Comparison of ENCODE assay signal across 8 mouse cellular contexts in the genomic region with DNA sequence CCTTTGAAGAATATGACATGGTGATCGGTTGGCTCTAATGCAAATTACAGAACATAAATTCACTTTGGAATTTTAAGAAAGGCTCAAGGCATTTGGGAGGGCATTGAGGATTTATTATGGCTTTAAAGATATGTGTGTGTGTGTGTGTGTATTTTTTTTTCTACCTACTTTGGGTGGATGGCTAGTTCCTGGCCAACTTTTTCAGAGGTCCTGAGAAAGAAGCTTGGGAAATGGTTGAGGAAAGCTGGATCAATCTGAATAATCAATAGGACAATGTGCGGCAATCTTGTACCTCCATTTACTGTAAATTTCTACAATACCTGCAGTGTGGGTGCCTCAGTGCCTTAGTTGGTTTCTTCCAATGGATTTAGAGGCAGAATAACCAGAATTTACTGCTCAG.
DNase-seq lines count a peak whose midpoint lies in the region; ATAC-seq and TF ChIP-seq lines count a peak whose summit lies in the region.

No protein-coding gene starts in this region.

- H3K4me2 ChIP-seq in heart, embryonic 13.5 days: peak overlapping the region; percentile 69
- H3K4me2 ChIP-seq in embryonic facial prominence, embryonic 12.5 days (replicated peaks): peak overlapping the region; percentile 53
- peak overlapping the region; percentile 96 for H3K4me2 ChIP-seq in hindbrain, embryonic 15.5 days
- H3K4me2 ChIP-seq in midbrain, embryonic 11.5 days: peak overlapping the region; percentile 52

- no peak for TF ChIP-seq POLR2A in heart, adult 2 months (IDR thresholded peaks at IDR 0.05; ENCODE audit: insufficient read depth, low read depth, low read length)

- H3K79me2 ChIP-seq in heart, adult 2 months (replicated peaks; ENCODE audit: control insufficient read depth, insufficient read depth, low read length): no peaks in the 10 kb centered on the region; the same call in 1 of the 2 replicates

- ATAC-seq in heart, embryonic 13.5 days (ENCODE audit: extremely low read depth, insufficient number of reproducible peaks, low FRiP score, low TSS enrichment): no peak
- ATAC-seq in embryonic facial prominence, embryonic 12.5 days (ENCODE audit: insufficient number of reproducible peaks, insufficient read depth, low FRiP score, low TSS enrichment): no peak
- no peak for ATAC-seq in hindbrain, embryonic 15.5 days (ENCODE audit: low FRiP score, low read depth)
- ATAC-seq in midbrain, embryonic 11.5 days (ENCODE audit: low FRiP score): no peak

- DNase-seq in heart, adult 2 months: no peak
- peak; percentile 91 for DNase-seq in midbrain, embryonic 11.5 days (ENCODE audit: low spot score, missing footprints)
- DNase-seq in thymus, postnatal 14 days: no peak
- no peak for DNase-seq in frontal cortex, postnatal 14 days (ENCODE audit: low spot score in 2 of 2)
- no peak for DNase-seq in frontal cortex, postnatal 25 days (ENCODE audit: low spot score in 2 of 2)

- H3K27ac ChIP-seq in heart, embryonic 13.5 days (replicated peaks): peak overlapping the region; percentile 28; the same call in 1 of the 2 replicates
- no peak overlapping the region; the same call in 1 of the 2 replicates for H3K27ac ChIP-seq in heart, adult 2 months
- H3K27ac ChIP-seq in embryonic facial prominence, embryonic 12.5 days: peak overlapping the region; percentile 100
- H3K27ac ChIP-seq in hindbrain, embryonic 15.5 days (replicated peaks): peak overlapping the region; percentile 95
- no peak overlapping the region for H3K27ac ChIP-seq in midbrain, embryonic 11.5 days (ENCODE audit: low read depth, low read length)

- 65% methylated on average over 2 of the region's 2 CpGs for WGBS in heart, embryonic 13.5 days
- WGBS in heart, adult 2 months: 85% methylated on average over 2 of the region's 2 CpGs
- 38% methylated on average over 2 of the region's 2 CpGs for WGBS in embryonic facial prominence, embryonic 12.5 days
- WGBS in hindbrain, embryonic 15.5 days: 37% methylated on average over 2 of the region's 2 CpGs
- WGBS in midbrain, embryonic 11.5 days: 22% methylated on average over 2 of the region's 2 CpGs

- H3K9ac ChIP-seq in heart, embryonic 13.5 days: peak overlapping the region; percentile 96; the same call in 1 of the 2 replicates
- no peak overlapping the region for H3K9ac ChIP-seq in heart, adult 2 months (ENCODE audit: low read depth, low read length)
- peak overlapping the region; percentile 100 for H3K9ac ChIP-seq in embryonic facial prominence, embryonic 12.5 days
- H3K9ac ChIP-seq in hindbrain, embryonic 15.5 days: peak overlapping the region; percentile 16; the same call in 1 of the 2 replicates
- peak overlapping the region; percentile 56 for H3K9ac ChIP-seq in midbrain, embryonic 11.5 days (ENCODE audit: low read length)

- no peak for TF ChIP-seq CTCF in heart, adult 2 months (IDR thresholded peaks at IDR 0.05)

- H3K36me3 ChIP-seq in heart, embryonic 13.5 days: no peaks in the 10 kb centered on the region
- no peaks in the 10 kb centered on the region for H3K36me3 ChIP-seq in heart, adult 2 months (ENCODE audit: control insufficient read depth, insufficient read depth, low read length)
- H3K36me3 ChIP-seq in embryonic facial prominence, embryonic 12.5 days: no peaks in the 10 kb centered on the region
- no peaks in the 10 kb centered on the region for H3K36me3 ChIP-seq in hindbrain, embryonic 15.5 days
- H3K36me3 ChIP-seq in midbrain, embryonic 11.5 days (ENCODE audit: control insufficient read depth, insufficient read depth, low read length): no peaks in the 10 kb centered on the region

- no peaks in the 10 kb centered on the region for H3K9me3 ChIP-seq in heart, embryonic 13.5 days
- no peaks in the 10 kb centered on the region for H3K9me3 ChIP-seq in embryonic facial prominence, embryonic 12.5 days
- no peaks in the 10 kb centered on the region for H3K9me3 ChIP-seq in hindbrain, embryonic 15.5 days
- no peaks in the 10 kb centered on the region for H3K9me3 ChIP-seq in midbrain, embryonic 11.5 days (ENCODE audit: control insufficient read depth, low read length)

- peak overlapping the region; percentile 91 for H3K4me3 ChIP-seq in heart, embryonic 13.5 days
- no peak overlapping the region for H3K4me3 ChIP-seq in heart, adult 2 months
- peak overlapping the region; percentile 97 for H3K4me3 ChIP-seq in embryonic facial prominence, embryonic 12.5 days
- peak overlapping the region; percentile 82 for H3K4me3 ChIP-seq in hindbrain, embryonic 15.5 days
- H3K4me3 ChIP-seq in midbrain, embryonic 11.5 days (ENCODE audit: low read depth, low read length): peak overlapping the region; percentile 97

- H3K27me3 ChIP-seq in heart, embryonic 13.5 days (replicated peaks): peaks cover 14% of the 10 kb centered on the region
- no peaks in the 10 kb centered on the region for H3K27me3 ChIP-seq in heart, adult 2 months (ENCODE audit: control insufficient read depth, insufficient read depth, low read length)
- H3K27me3 ChIP-seq in embryonic facial prominence, embryonic 12.5 days: no peaks in the 10 kb centered on the region
- peaks cover 12% of the 10 kb centered on the region; the same call in 1 of the 2 replicates for H3K27me3 ChIP-seq in hindbrain, embryonic 15.5 days
- no peaks in the 10 kb centered on the region for H3K27me3 ChIP-seq in midbrain, embryonic 11.5 days (ENCODE audit: control insufficient read depth, insufficient read depth, low read length)

- intact Hi-C loops in heart, adult 2 months (cut with DNase I): no loop called here

- H3K4me1 ChIP-seq in heart, embryonic 13.5 days: peaks cover 58% of the 10 kb centered on the region
- peaks cover 4% of the 10 kb centered on the region for H3K4me1 ChIP-seq in heart, adult 2 months (ENCODE audit: control insufficient read depth, insufficient read depth, low read length)
- peaks cover 47% of the 10 kb centered on the region for H3K4me1 ChIP-seq in embryonic facial prominence, embryonic 12.5 days
- peaks cover 21% of the 10 kb centered on the region for H3K4me1 ChIP-seq in hindbrain, embryonic 15.5 days (replicated peaks)
- peaks cover 69% of the 10 kb centered on the region for H3K4me1 ChIP-seq in midbrain, embryonic 11.5 days (ENCODE audit: control insufficient read depth, insufficient read depth, low read length)

- no peak for TF ChIP-seq EP300 in heart, adult 2 months (IDR thresholded peaks at IDR 0.05; ENCODE audit: insufficient read depth, low read depth, low read length)

Comparison
In these comparisons a context has a peak if more than half of its experiments do, and no peak if none do; other contexts are left out.
1. H3K27ac ChIP-seq: peak in heart, embryonic 13.5 days (single experiment), embryonic facial prominence, embryonic 12.5 days (single experiment) and hindbrain, embryonic 15.5 days (single experiment); none in heart, adult 2 months (single experiment) and midbrain, embryonic 11.5 days (single experiment).
2. Peak in every context shown above with its lines, with median percentiles within 50 percentile points of each other: H3K4me2 ChIP-seq.